Mouse (Mus musculus) liver, postnatal 0 days (tissue): ENCODE data around the gene Tnk2. TPM values are rescaled to one million over a fixed set of nuclear protein-coding genes. Genes with fewer than 3 reads are reported as not detected.

Experiments
- ATAC-seq: fragments of 200-750 bp; cut with Nextera tagmentation; 2 replicates; pipeline ENCODE4 v1.8.0; 2017; ENCODE audit warnings: mild to moderate bottlenecking, moderate library complexity
- DNase-seq: peaks from one replicate; pipeline ENCODE4 v3.0.0-alpha.2; 2016
- H3K27ac ChIP-seq: fragments of 300-500 bp; sonication (generic); 2 replicates; pipeline ENCODE4 v1.5.1; 2014; ENCODE audit warnings: antibody characterized with exemption, moderate library complexity, mild to moderate bottlenecking, low read depth
- H3K27me3 ChIP-seq: fragments of 300-500 bp; sonication (generic); 2 replicates; pipeline ENCODE4 v1.6.1; 2014; ENCODE audit warnings: low read length, control low read depth, mixed read lengths; ENCODE audit not compliant: insufficient read depth
- H3K36me3 ChIP-seq: fragments of 300-500 bp; sonication (generic); replicated peaks from 2 replicates; pipeline ENCODE4 v1.6.1; 2014; ENCODE audit warnings: mild to moderate bottlenecking, control low read depth, low read length, moderate library complexity, mixed read lengths; ENCODE audit not compliant: insufficient read depth
- H3K4me1 ChIP-seq: fragments of 300-500 bp; sonication (generic); 2 replicates; pipeline ENCODE4 v1.6.1; 2014; ENCODE audit warnings: antibody characterized with exemption, mild to moderate bottlenecking, control low read depth; ENCODE audit not compliant: insufficient read depth
- H3K4me2 ChIP-seq: fragments of 300-500 bp; sonication (generic); 2 replicates; pipeline ENCODE4 v1.6.1; 2014; ENCODE audit warnings: low read depth, mild to moderate bottlenecking, low read length, moderate library complexity, mixed read lengths
- H3K4me3 ChIP-seq: fragments of 300-500 bp; sonication (generic); 2 replicates; pipeline ENCODE4 v1.5.1; 2014; ENCODE audit warnings: low read depth, low read length
- H3K9ac ChIP-seq: fragments of 300-500 bp; sonication (generic); replicated peaks from 2 replicates; pipeline ENCODE4 v1.6.1; 2014; ENCODE audit warnings: mild to moderate bottlenecking, moderate library complexity
- H3K9me3 ChIP-seq: fragments of 300-500 bp; sonication (generic); 2 replicates; pipeline ENCODE4 v1.6.1; 2016; ENCODE audit warnings: mild to moderate bottlenecking, control low read depth, low read length, mixed read lengths
- CTCF ChIP-seq: sonication (generic); IDR thresholded peaks from 2 replicates; pipeline ENCODE4 v1.5.1; 2016; ENCODE audit warnings: antibody characterized with exemption, low read depth
- EP300 ChIP-seq: IDR thresholded peaks from 2 replicates; pipeline ENCODE4 v1.6.1; 2016; ENCODE audit warnings: antibody characterized with exemption, low read depth, mild to moderate bottlenecking
- WGBS: fragments of 180-500 bp; shearing (Covaris S2); extraction: QIAGEN DNeasy Blood & Tissue Kit; methylation state at CpG from one replicate; pipeline ENCODE4 v1.1.7; 2014; ENCODE audit not compliant: insufficient replicate concordance; 5-methylcytosine and 5-hydroxymethylcytosine counted together
- polyA plus RNA-seq: library from polyadenylated mRNA; unstranded; fragments of >200 nt; fragmentation: Nextera tagmentation; extraction: Ambion mirVana; gene quantifications from 2 replicates; pipeline ENCODE4 v1.2.1, GENCODE M21; 2015

Gene Tnk2
- polyA plus RNA-seq, 1 experiment from 2014 or later, result 3.5 TPM

DNA sequence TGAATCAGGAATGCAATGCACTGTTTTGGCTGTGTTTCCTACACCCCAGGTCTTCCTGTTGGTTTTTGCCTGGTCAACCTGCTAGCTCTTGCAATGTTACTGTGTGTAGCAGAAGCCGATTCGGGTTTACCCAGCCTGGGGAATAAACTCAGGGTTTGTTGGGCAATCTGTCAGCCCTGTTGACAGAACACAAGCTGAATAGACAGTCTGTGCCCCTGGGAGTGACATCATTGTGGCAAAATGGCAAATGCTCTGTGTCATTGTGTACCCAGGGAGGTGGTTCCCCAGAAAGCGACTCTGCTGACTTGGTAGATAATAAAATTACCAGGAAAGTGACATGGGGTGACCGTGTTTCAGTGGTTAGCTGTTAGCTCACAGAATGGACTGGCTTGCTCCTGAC, 45.1 kb downstream of the Tnk2 start:
- no peaks in the 10 kb centered on the region for H3K9me3 ChIP-seq
- TF ChIP-seq EP300 (peak; percentile 84), CTCF (no peak)
- WGBS, result 27% methylated on average over 4 of the region's 4 CpGs
- H3K27me3 ChIP-seq, result no peaks in the 10 kb centered on the region
- peak; percentile 63 for DNase-seq
- H3K36me3 ChIP-seq, result no peaks in the 10 kb centered on the region
- no peak overlapping the region for H3K4me2 ChIP-seq
- peak; percentile 95 for ATAC-seq
- peak overlapping the region; percentile 81 for H3K27ac ChIP-seq
- H3K9ac ChIP-seq, result no peak overlapping the region
- H3K4me3 ChIP-seq, result no peak overlapping the region
- H3K4me1 ChIP-seq, result peaks cover 3% of the 10 kb centered on the region; the same call in 1 of the 2 replicates

GRCm38 (mm10) chr16:32689501-32689900, 45.8 kb downstream of the Tnk2 start:
- TF ChIP-seq EP300, result no peak
- TF ChIP-seq CTCF, result peak; percentile 96

DNA sequence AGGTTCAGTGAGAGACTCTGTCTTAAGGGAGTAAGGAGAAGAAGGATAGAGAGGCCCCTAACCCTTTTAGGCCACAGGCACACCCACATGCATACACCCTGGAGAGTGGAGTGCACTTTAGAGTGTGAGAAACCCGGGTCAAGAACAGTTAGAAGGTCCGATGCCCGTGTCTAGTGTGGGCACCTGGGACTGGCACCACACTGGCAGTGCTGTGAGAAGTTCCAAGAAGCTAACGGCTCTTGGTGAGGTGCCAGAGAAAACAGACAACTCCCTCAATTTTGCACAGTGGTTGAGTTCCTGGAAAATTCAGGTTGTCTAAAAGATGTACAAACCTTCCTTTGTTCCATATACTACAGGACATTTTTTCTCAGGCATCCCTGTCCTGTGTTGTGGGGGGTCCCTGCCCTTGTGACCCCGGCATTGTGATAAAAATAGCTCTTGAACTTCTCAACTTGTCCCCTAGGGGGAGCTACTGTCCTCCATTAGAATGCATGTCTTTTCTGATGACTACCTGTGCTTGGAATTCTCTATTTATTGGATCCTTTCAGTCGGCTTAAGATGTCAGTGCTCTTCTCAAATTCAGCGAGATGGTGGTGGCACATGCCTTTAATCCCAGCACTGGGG, 53.3 kb downstream of the Tnk2 start:
- Histone ChIP-seq H3K27me3 (no peaks in the 10 kb centered on the region), H3K4me2 (no peak overlapping the region), H3K4me3 (no peak overlapping the region), H3K4me1 (peaks cover 10% of the 10 kb centered on the region), H3K27ac (no peak overlapping the region), H3K36me3 (no peaks in the 10 kb centered on the region), H3K9me3 (no peaks in the 10 kb centered on the region), H3K9ac (no peak overlapping the region)
- WGBS, result 24% methylated on average over 7 of the region's 7 CpGs
- ATAC-seq (no peak), DNase-seq (no peak)
- TF ChIP-seq CTCF (peak; percentile 81), EP300 (no peak)

More at GRCm38 (mm10) chr16:32689501-32689900, 45.8 kb downstream of the Tnk2 start:
- Histone ChIP-seq H3K27ac (peak overlapping the region; percentile 81), H3K27me3 (no peaks in the 10 kb centered on the region), H3K4me2 (peak overlapping the region; percentile 24), H3K4me3 (no peak overlapping the region), H3K36me3 (no peaks in the 10 kb centered on the region), H3K9ac (peak overlapping the region; percentile 49; the same call in 1 of the 2 replicates), H3K9me3 (no peaks in the 10 kb centered on the region), H3K4me1 (peaks cover 3% of the 10 kb centered on the region; the same call in 1 of the 2 replicates)
- whole genome bisulfite sequencing, result 4% methylated on average over 9 of the region's 9 CpGs
- ATAC-seq (peak; percentile 28), DNase-seq (peak; percentile 77)

DNA sequence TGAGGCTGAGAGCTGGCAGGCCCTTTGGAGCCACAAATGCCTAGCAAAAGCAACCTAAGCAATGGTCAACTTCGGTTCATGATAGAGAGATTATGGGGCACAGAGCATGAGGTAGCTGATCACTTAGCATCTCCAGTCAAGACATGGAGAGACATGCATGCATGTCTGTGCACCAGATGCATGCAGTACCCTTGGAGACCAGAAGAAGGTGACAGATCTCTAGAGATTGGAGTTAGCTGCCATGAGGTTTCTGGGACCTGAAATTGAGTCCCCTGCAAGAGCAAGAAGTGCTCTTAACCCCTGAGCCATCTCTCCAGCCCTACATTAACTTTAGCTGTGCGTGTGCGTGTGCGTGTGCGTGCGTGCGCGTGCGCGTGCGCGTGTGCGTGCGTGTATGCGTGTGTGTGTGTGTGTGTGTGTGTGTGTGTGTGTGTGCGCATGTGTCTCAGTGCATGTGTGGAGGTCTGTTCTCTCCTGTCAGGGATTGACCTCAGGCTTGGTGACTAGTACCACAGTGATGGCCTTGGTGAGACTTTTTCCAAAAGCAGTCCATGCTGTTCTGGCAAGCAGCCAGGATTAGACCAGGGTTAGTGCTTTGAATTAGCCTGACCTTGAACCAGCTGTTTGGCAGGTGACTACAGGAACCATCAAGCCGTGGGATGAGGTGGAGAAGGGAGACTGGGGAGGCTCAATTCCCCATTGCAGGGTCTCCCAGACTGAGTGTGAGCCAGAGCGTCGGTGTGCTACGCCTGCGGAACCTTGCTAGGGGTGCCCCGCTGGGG, 54.2 kb downstream of the Tnk2 start:
- H3K4me1 ChIP-seq, result peaks cover 10% of the 10 kb centered on the region
- H3K27ac ChIP-seq, result 0 out of 2 replicates have a peak overlapping the region, but pooled peaks have one; percentile 34
- peak; percentile 60 for TF ChIP-seq CTCF
- no peak for TF ChIP-seq EP300
- WGBS, result 90% methylated on average over 22 of the region's 22 CpGs
- peak; percentile 40; the same call in 1 of the 2 replicates for ATAC-seq
- H3K4me3 ChIP-seq, result no peak overlapping the region
- DNase-seq, result no peak
- H3K4me2 ChIP-seq, result no peak overlapping the region
- H3K27me3 ChIP-seq, result no peaks in the 10 kb centered on the region
- H3K9ac ChIP-seq, result no peak overlapping the region
- H3K36me3 ChIP-seq, result no peaks in the 10 kb centered on the region
- no peaks in the 10 kb centered on the region for H3K9me3 ChIP-seq

DNA sequence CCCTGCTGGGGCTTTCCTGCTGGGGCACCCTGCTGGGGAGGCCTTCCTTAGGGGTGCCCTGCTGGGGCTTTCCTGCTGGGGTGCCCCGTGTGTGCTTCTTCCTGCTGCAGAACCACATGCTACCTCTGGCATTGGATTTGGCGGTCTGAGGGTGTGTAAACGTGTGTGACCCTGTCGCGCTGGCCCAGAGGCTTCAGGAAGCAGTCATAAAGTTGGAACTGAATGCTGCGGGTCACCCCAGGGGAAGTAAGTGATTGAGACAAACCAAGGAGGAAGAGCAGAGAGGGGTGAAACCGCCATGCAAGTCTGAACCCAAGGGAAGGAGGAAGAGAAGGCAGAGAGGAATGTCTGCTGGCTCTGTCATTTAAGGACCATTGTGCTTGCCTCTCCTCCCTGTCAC, 54.9 kb downstream of the Tnk2 start:
- ATAC-seq (0 out of 2 replicates have a peak, but pooled peaks have one; percentile 5), DNase-seq (no peak)
- Histone ChIP-seq H3K9ac (no peak overlapping the region), H3K27me3 (no peaks in the 10 kb centered on the region), H3K4me2 (no peak overlapping the region), H3K36me3 (no peaks in the 10 kb centered on the region), H3K4me1 (peaks cover 13% of the 10 kb centered on the region), H3K27ac (0 out of 2 replicates have a peak overlapping the region, but pooled peaks have one; percentile 34), H3K4me3 (no peak overlapping the region), H3K9me3 (no peaks in the 10 kb centered on the region)
- TF ChIP-seq CTCF, result no peak
- TF ChIP-seq EP300, result no peak
- WGBS, result 14% methylated on average over 7 of the region's 7 CpGs

DNA sequence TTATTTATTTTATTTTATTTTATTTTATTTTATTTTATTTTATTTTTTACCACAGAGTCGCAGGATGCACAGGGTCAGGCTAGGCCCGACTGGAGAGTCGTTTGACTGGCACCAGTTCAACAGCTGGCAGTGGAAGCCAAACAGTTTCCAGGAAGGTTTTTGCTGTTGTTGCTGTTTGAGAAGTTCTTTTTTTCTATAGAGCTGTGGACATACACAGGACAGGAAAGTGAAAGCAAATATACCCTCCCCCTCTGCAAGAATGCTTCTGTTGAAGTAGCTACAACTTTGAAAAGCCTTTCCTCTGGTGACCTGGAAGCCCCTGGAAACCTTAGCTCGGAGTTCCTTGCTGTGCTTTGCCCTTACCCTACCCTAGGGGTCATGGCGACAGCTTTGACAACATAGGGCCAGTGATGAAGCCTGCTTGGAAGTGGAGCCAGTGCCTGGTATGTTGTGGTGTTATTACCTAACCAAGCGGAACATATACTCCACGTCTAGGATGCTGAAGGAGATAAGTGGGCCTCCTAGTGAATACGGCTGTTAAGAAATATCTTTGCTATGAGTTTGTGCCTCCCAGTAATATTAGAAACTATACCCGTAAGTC, 59.7 kb downstream of the Tnk2 start:
- DNase-seq, result no peak
- TF ChIP-seq EP300, result no peak
- TF ChIP-seq CTCF, result no peak
- Histone ChIP-seq H3K4me2 (no peak overlapping the region), H3K4me1 (peaks cover 14% of the 10 kb centered on the region), H3K27me3 (no peaks in the 10 kb centered on the region), H3K9me3 (no peaks in the 10 kb centered on the region), H3K36me3 (no peaks in the 10 kb centered on the region), H3K4me3 (no peak overlapping the region), H3K27ac (peak overlapping the region; percentile 77), H3K9ac (no peak overlapping the region)
- peak; percentile 68 for ATAC-seq
- 53% methylated on average over 9 of the region's 9 CpGs for WGBS
